Mouse (Mus musculus) embryonic facial prominence, embryonic 10.5 days (tissue): Measurements from ENCODE around the gene Ccdc142. TPM values are rescaled to one million over a fixed set of nuclear protein-coding genes. Genes with fewer than 3 reads are reported as not detected.
A peak's percentile ranks its signal among the peaks of the same experiment; 100 is the strongest.

Experiments
- DNase-seq: peaks from one replicate; pipeline ENCODE4 v3.0.0-alpha.2; 2017; ENCODE audit warnings: low spot score
- H3K27ac ChIP-seq: fragments of 300-500 bp; sonication (generic); replicated peaks from 2 replicates; pipeline ENCODE4 v1.5.1; 2016; ENCODE audit warnings: mild to moderate bottlenecking
- H3K27me3 ChIP-seq: fragments of 300-500 bp; sonication (generic); replicated peaks from 2 replicates; pipeline ENCODE4 v1.6.1; 2016; ENCODE audit warnings: low read depth, mild to moderate bottlenecking; ENCODE audit not compliant: poor library complexity, severe bottlenecking
- H3K36me3 ChIP-seq: fragments of 300-500 bp; sonication (generic); replicated peaks from 2 replicates; pipeline ENCODE4 v1.6.1; 2016; ENCODE audit warnings: mild to moderate bottlenecking, moderate library complexity
- H3K4me1 ChIP-seq: fragments of 300-500 bp; sonication (generic); 2 replicates; pipeline ENCODE4 v1.6.1; 2016
- H3K4me3 ChIP-seq: fragments of 300-500 bp; sonication (generic); 2 replicates; pipeline ENCODE4 v1.5.1; 2016; ENCODE audit warnings: mild to moderate bottlenecking, moderate library complexity
- H3K9me3 ChIP-seq: fragments of 300-500 bp; sonication (generic); 2 replicates; pipeline ENCODE4 v1.6.1; 2016; ENCODE audit warnings: mild to moderate bottlenecking
- WGBS: fragments of 180-500 bp; shearing (Covaris S2); methylation state at CpG from one replicate; pipeline ENCODE4 v1.1.7; 2016; 5-methylcytosine and 5-hydroxymethylcytosine counted together
- polyA plus RNA-seq: library from polyadenylated mRNA; unstranded; fragments of >200 nt; fragmentation: Nextera tagmentation; extraction: Ambion mirVana; gene quantifications from 2 replicates; pipeline ENCODE4 v1.2.1, GENCODE M21; 2016

Ccdc142 gene
- polyA plus RNA-seq, 1 experiment from 2014 or later = 2.8 TPM

- Histone ChIP-seq H3K4me3 (peak overlapping the region; percentile 80), H3K27ac (peak overlapping the region; percentile 100), H3K36me3 (peaks cover 8% of the 10 kb centered on the region), H3K4me1 (peaks cover 88% of the 10 kb centered on the region), H3K27me3 (peaks cover 26% of the 10 kb centered on the region), H3K9me3 (no peaks in the 10 kb centered on the region)
- WGBS = 0% methylated on average over 12 of the region's 12 CpGs
- peak; percentile 96 for DNase-seq
These were observed 36.2 kb downstream of the Ccdc142 start for GRCm38 (mm10) chr6:83137576-83137950.

DNA sequence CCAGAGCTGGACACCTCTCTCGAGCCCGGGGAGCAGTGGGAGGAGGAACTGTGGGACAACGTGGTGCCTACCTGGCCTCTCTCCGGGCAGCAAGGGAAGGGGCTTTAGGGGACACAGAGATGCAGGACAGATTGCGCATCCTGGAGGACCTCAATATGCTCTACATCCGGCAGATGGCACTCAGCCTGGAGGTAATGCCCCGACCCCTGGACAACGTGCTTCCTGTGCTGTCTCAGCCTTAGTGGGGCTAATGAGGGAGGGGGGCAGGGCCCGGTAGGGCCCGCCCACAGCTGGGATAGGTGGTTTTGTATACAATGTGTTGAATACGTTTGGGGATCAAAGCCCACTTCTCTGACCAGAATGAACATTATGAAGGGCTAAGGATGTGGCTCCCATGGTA lies 36.7 kb downstream of the Ccdc142 start:
- Histone ChIP-seq H3K4me1 (peaks cover 91% of the 10 kb centered on the region), H3K27ac (peak overlapping the region; percentile 100), H3K36me3 (peaks cover 8% of the 10 kb centered on the region), H3K4me3 (peak overlapping the region; percentile 80), H3K27me3 (peaks cover 29% of the 10 kb centered on the region), H3K9me3 (no peaks in the 10 kb centered on the region)
- WGBS = 1% methylated on average over 11 of the region's 11 CpGs
- peak; percentile 79 for DNase-seq

DNA sequence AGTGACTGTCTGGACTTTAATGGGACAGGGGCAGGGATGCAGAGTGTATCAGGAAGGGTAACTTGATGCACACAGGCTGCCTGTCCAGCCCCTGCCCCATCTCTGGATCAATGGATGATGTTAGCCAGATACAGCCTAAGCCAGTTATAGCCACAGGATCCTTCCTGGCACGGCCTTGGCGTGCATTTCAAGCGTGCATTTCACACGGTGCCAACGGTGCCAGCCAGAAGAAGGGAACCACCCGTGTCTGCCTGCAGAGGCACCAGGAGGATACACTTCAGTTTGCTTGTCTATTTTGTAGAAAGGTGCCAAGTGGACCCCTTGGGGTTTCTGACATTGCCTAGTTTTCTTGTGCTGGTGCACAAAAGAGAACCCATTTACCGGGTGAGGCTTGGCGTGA lies 38.6 kb downstream of the Ccdc142 start:
- peak overlapping the region; percentile 80; the same call in 1 of the 2 replicates for H3K4me3 ChIP-seq
- H3K27me3 ChIP-seq = peaks cover 22% of the 10 kb centered on the region
- H3K27ac ChIP-seq = no peak overlapping the region; the same call in 1 of the 2 replicates
- WGBS = 90% methylated on average over 8 of the region's 8 CpGs
- H3K4me1 ChIP-seq = peaks cover 83% of the 10 kb centered on the region
- peaks cover 8% of the 10 kb centered on the region for H3K36me3 ChIP-seq
- DNase-seq = no peak
- H3K9me3 ChIP-seq = no peaks in the 10 kb centered on the region

- Histone ChIP-seq H3K4me1 (peaks cover 76% of the 10 kb centered on the region), H3K27me3 (peaks cover 15% of the 10 kb centered on the region), H3K27ac (peak overlapping the region; percentile 73; the same call in 1 of the 2 replicates), H3K4me3 (peak overlapping the region; percentile 53), H3K36me3 (peaks cover 19% of the 10 kb centered on the region), H3K9me3 (no peaks in the 10 kb centered on the region)
- peak; percentile 18 for DNase-seq
- WGBS = 26% methylated on average over 4 of the region's 4 CpGs
These were observed 40.2 kb downstream of the Ccdc142 start for GRCm38 (mm10) chr6:83141636-83142035.

GRCm38 (mm10) chr6:83142211-83142731 lies 40.9 kb downstream of the Ccdc142 start:
- Histone ChIP-seq H3K9me3 (no peaks in the 10 kb centered on the region), H3K4me3 (peak overlapping the region; percentile 53), H3K36me3 (peaks cover 25% of the 10 kb centered on the region), H3K27ac (peak overlapping the region; percentile 73), H3K4me1 (peaks cover 76% of the 10 kb centered on the region), H3K27me3 (peaks cover 15% of the 10 kb centered on the region)
- 2% methylated on average over 41 of the region's 41 CpGs for WGBS
- DNase-seq = peak; percentile 46

DNA sequence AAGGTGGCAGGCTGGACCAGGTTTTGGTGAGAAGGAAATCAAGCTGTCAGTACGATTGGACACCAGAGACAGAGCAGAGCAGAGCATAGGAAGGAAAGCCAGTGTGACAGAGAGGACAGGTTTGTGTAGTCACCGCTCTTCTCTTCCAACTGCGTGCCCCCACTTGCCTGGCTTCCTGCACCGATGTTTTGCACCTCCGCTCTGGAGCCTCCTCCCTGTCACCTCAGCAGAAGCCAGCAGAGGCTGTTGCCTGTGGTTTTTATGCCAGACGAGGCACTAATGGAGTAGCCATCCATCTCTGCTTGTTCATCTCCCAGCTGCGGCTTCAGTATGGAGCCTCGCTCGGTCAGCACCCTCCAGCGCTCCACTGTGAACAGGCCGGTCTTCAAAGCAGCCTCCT lies 41.5 kb downstream of the Ccdc142 start:
- Histone ChIP-seq H3K36me3 (peaks cover 31% of the 10 kb centered on the region), H3K27ac (peak overlapping the region; percentile 73; the same call in 1 of the 2 replicates), H3K4me3 (peak overlapping the region; percentile 53), H3K9me3 (no peaks in the 10 kb centered on the region), H3K4me1 (peaks cover 70% of the 10 kb centered on the region), H3K27me3 (peaks cover 15% of the 10 kb centered on the region)
- WGBS = 54% methylated on average over 11 of the region's 11 CpGs
- DNase-seq = peak; percentile 16

- no peak for DNase-seq
- peaks cover 47% of the 10 kb centered on the region for H3K4me1 ChIP-seq
- no peak overlapping the region for H3K27ac ChIP-seq
- peaks cover 15% of the 10 kb centered on the region for H3K27me3 ChIP-seq
- H3K9me3 ChIP-seq = no peaks in the 10 kb centered on the region
- H3K36me3 ChIP-seq = peaks cover 46% of the 10 kb centered on the region
- H3K4me3 ChIP-seq = no peak overlapping the region
- WGBS = 87% methylated on average over 2 of the region's 2 CpGs
These were observed 43.8 kb downstream of the Ccdc142 start for GRCm38 (mm10) chr6:83145209-83145608.

GRCm38 (mm10) chr6:83145805-83146204 lies 44.4 kb downstream of the Ccdc142 start:
- Histone ChIP-seq H3K9me3 (no peaks in the 10 kb centered on the region), H3K36me3 (peaks cover 52% of the 10 kb centered on the region), H3K27me3 (peaks cover 15% of the 10 kb centered on the region), H3K4me1 (peaks cover 47% of the 10 kb centered on the region), H3K27ac (0 out of 2 replicates have a peak overlapping the region, but pooled peaks have one; percentile 16), H3K4me3 (no peak overlapping the region)
- WGBS = 79% methylated on average over 9 of the region's 9 CpGs
- no peak for DNase-seq

DNA sequence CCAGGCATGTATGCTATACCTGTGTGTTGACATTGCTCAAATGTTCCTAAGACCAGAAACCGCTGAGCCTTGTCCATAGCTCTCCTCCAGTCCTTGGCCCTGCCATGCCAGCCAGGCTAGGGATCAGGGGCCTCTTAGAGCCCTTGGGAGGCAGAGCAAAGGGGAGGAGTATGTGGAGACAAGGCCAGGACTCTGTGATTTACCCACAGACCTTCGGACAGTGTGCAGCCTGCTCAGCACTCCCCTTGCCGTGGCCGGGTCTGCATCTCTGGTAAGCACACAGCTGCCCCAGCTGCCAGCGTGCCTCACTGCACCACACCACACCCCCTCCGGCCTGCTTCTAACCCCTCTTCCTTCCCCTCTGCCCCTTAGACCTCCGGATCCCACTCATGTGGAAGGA lies 45.9 kb downstream of the Ccdc142 start:
- no peak for DNase-seq
- H3K4me3 ChIP-seq = no peak overlapping the region
- no peaks in the 10 kb centered on the region for H3K9me3 ChIP-seq
- peaks cover 6% of the 10 kb centered on the region; the same call in 1 of the 2 replicates for H3K27me3 ChIP-seq
- 65% methylated on average over 7 of the region's 7 CpGs for WGBS
- H3K4me1 ChIP-seq = peaks cover 45% of the 10 kb centered on the region
- H3K36me3 ChIP-seq = peaks cover 67% of the 10 kb centered on the region
- H3K27ac ChIP-seq = 0 out of 2 replicates have a peak overlapping the region, but pooled peaks have one; percentile 4

- Histone ChIP-seq H3K27me3 (0 out of 2 replicates have a peak, but pooled peaks cover 15% of the 10 kb centered on the region), H3K36me3 (peaks cover 70% of the 10 kb centered on the region), H3K9me3 (no peaks in the 10 kb centered on the region), H3K4me3 (no peak overlapping the region), H3K4me1 (peaks cover 46% of the 10 kb centered on the region), H3K27ac (no peak overlapping the region)
- WGBS = 31% methylated on average over 8 of the region's 8 CpGs
- no peak for DNase-seq
These were observed 50.3 kb downstream of the Ccdc142 start for GRCm38 (mm10) chr6:83151721-83152120.

DNA sequence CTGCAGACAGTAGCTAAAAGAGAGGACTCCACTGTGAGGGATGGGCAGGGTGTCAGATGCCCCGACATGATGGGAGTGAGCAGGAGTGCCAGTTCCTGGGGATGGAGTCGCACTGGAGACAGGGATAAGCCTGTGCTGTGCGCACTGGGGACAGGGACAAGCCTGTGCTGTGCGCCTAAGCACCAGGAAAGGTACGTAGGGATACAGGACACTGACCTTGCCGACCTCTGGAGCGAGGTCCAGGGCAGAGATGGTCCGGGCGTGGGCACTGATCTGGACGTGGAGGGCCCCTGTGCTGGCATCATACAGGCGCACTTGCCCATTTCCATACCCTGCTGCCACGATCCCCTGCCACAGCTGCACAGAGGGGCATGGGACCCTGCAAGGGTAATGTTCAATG lies 51.6 kb downstream of the Ccdc142 start:
- H3K4me3 ChIP-seq = no peak overlapping the region
- H3K27ac ChIP-seq = no peak overlapping the region
- H3K27me3 ChIP-seq = 0 out of 2 replicates have a peak, but pooled peaks cover 15% of the 10 kb centered on the region
- DNase-seq = no peak
- H3K36me3 ChIP-seq = peaks cover 57% of the 10 kb centered on the region
- H3K4me1 ChIP-seq = peaks cover 41% of the 10 kb centered on the region
- H3K9me3 ChIP-seq = no peaks in the 10 kb centered on the region
- 84% methylated on average over 12 of the region's 12 CpGs for WGBS

GRCm38 (mm10) chr6:83153485-83153884 lies 52.1 kb downstream of the Ccdc142 start:
- 63% methylated on average over 5 of the region's 5 CpGs for WGBS

GRCm38 (mm10) chr6:83155552-83156238 lies 54.3 kb downstream of the Ccdc142 start:
- Histone ChIP-seq H3K27me3 (peaks cover 26% of the 10 kb centered on the region), H3K9me3 (no peaks in the 10 kb centered on the region), H3K36me3 (peaks cover 30% of the 10 kb centered on the region), H3K4me3 (peak overlapping the region; percentile 73), H3K27ac (peak overlapping the region; percentile 80), H3K4me1 (peaks cover 38% of the 10 kb centered on the region)
- DNase-seq = peak; percentile 38
- WGBS = 11% methylated on average over 23 of the region's 23 CpGs

More at GRCm38 (mm10) chr6:83153485-83153884, 52.1 kb downstream of the Ccdc142 start:
- no peak overlapping the region for H3K27ac ChIP-seq
- no peaks in the 10 kb centered on the region for H3K9me3 ChIP-seq
- peaks cover 41% of the 10 kb centered on the region for H3K4me1 ChIP-seq
- no peak for DNase-seq
- no peak overlapping the region for H3K4me3 ChIP-seq
- H3K36me3 ChIP-seq = peaks cover 52% of the 10 kb centered on the region
- H3K27me3 ChIP-seq = 0 out of 2 replicates have a peak, but pooled peaks cover 15% of the 10 kb centered on the region
